Mouse (Mus musculus): ENCODE data around the gene Psmb8. TPM values are rescaled to one million over a fixed set of nuclear protein-coding genes. Genes with fewer than 3 reads are reported as not detected.

Gene Psmb8
- polyA plus RNA-seq, 1 experiment from 2014 or later: 1.7 TPM

DNA sequence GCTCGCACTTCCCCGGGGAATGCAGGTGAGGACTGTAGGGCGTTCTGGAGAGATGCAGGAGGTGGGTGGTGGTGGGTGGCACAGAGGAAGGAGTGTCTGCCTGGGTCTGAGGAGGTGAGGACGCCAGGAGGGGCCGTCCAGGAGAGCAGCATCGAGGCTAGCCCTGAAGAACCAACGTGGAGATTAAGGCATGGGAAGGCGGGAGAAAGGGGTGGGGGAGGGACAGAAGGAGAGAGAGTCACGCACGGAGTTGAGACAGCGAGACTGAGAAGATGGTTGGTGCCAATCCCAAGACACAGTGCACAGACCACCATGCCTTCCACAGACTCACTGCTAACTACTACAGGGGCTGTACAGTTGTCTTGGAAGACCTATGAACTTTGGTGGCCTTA lies 996 bp downstream of the Psmb8 start:
- DNase-seq (ENCODE audit: low spot score): no peak
- peak overlapping the region; percentile 54 for H3K4me3 ChIP-seq
- H3K9me3 ChIP-seq: no peaks in the 10 kb centered on the region
- peaks cover 15% of the 10 kb centered on the region for H3K4me1 ChIP-seq
- peaks cover 95% of the 10 kb centered on the region for H3K27me3 ChIP-seq (replicated peaks; ENCODE audit: low read depth, poor library complexity, severe bottlenecking)
- 10% methylated on average over 11 of the region's 11 CpGs for WGBS
- no peak overlapping the region for H3K27ac ChIP-seq (replicated peaks)
- no peaks in the 10 kb centered on the region for H3K36me3 ChIP-seq (replicated peaks)

DNA sequence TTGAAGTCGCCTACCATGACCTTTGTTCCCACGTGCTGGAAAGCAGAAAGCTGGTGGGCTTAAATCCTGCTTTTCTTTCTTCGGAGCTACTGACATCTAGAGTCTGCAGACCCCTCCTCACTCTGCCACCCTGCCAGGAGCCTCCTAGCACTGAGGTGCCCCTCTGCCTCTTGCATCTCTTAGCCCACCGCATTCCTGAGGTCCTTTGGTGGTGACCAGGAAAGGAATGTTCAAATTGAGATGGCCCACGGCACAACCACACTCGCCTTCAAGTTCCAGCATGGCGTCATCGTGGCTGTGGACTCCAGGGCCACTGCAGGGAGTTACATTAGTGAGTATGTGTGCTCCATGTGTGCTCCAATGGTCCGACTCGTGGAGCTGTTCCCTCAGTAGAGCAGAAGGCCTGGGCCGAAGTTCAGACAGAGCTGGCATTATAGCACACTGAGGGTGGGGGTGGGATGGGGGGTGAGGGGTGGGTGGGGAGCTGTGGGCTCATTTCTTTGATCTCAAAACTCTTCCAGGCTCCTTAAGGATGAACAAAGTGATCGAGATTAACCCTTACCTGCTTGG lies 1.6 kb downstream of the Psmb8 start:
- no peak for DNase-seq (ENCODE audit: low spot score)
- Histone ChIP-seq H3K4me1 (peaks cover 15% of the 10 kb centered on the region), H3K27ac (replicated peaks) (no peak overlapping the region), H3K4me3 (no peak overlapping the region), H3K9me3 (no peaks in the 10 kb centered on the region), H3K27me3 (replicated peaks; ENCODE audit: low read depth, poor library complexity, severe bottlenecking) (peaks cover 95% of the 10 kb centered on the region), H3K36me3 (replicated peaks) (no peaks in the 10 kb centered on the region)
- 65% methylated on average over 12 of the region's 12 CpGs for WGBS

DNA sequence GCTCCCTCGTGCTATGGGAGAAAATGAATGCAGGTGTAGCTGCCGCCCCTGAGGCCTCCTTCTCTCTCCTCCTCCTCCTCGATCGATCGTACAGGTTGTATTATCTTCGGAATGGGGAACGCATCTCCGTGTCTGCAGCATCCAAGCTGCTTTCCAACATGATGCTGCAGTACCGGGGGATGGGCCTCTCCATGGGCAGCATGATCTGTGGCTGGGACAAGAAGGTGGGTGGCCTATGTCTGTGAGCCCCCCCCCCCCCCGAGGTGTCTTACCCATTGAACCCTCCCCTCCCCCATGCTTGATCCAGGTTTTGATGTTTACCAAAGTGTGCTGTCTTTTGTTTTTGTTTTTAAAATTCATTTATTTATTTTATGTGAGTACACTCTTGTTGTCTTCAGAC lies 2.5 kb downstream of the Psmb8 start:
- no peak overlapping the region for H3K4me3 ChIP-seq
- no peak overlapping the region for H3K27ac ChIP-seq (replicated peaks)
- peaks cover 94% of the 10 kb centered on the region for H3K27me3 ChIP-seq (replicated peaks; ENCODE audit: low read depth, poor library complexity, severe bottlenecking)
- no peaks in the 10 kb centered on the region for H3K36me3 ChIP-seq (replicated peaks)
- WGBS: 83% methylated on average over 10 of the region's 10 CpGs
- no peaks in the 10 kb centered on the region for H3K9me3 ChIP-seq
- DNase-seq (ENCODE audit: low spot score): no peak
- H3K4me1 ChIP-seq: peaks cover 21% of the 10 kb centered on the region

DNA sequence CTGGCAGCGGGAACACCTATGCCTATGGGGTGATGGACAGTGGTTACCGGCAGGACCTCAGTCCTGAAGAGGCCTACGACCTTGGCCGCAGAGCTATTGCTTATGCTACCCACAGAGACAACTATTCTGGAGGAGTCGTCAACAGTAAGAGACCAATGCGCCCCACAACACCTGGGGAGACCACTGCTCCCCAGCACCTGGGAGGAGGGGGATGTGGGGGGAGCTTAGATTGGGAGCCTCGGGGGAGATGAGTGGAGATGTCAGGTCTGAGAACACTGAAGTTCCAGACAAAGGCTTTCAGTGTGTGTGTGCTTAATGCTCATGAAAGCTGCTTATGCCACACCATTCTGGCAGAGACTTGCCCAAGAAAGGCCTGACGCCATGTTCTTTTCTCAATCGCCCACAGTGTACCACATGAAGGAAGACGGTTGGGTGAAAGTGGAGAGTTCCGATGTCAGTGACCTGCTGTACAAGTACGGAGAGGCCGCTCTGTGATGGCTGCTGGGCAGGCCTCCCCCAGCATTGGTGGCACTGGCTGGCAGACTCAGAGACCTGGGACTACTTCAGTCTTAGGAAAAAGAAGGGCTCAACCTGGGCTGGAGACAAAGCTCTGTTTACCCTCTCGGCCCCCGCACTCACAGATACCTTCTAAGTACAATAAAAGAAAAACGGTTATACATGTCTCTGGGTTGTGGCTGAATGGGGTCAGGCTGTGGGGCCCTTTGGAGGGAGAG lies 3.4 kb downstream of the Psmb8 start:
- Histone ChIP-seq H3K4me1 (peaks cover 24% of the 10 kb centered on the region), H3K36me3 (replicated peaks) (no peaks in the 10 kb centered on the region), H3K4me3 (no peak overlapping the region), H3K9me3 (no peaks in the 10 kb centered on the region), H3K27me3 (replicated peaks; ENCODE audit: low read depth, poor library complexity, severe bottlenecking) (peaks cover 94% of the 10 kb centered on the region), H3K27ac (replicated peaks) (no peak overlapping the region)
- 89% methylated on average over 16 of the region's 16 CpGs for WGBS
- DNase-seq (ENCODE audit: low spot score): no peak

DNA sequence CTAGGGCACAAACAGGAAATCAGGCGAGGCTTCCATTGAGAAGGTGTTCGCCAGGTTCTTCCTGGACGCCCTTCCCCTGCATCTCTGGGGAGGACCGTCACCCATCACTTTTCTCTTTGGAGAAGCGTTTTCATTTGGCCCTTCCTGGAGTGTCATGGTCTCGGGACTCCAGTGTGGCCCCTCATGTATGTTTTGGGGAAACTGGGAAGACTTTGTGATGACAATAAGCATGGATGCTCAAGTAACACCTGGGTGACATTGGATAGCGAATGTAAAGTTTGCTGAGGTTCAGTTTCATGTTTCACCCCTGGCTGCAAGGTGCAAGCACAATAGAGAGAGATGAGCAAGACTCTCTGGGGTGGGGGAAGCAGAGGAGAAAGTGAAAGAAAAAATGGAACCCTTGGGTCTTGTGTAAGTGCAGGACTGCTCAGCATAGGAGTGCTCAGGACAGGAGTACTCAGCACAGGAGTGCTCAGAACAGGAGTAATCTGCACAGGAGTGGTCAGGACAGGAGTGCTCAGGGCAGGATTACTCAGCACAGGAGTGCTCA lies 4.1 kb downstream of the Psmb8 start:
- 75% methylated on average over 7 of the region's 7 CpGs for WGBS

DNA sequence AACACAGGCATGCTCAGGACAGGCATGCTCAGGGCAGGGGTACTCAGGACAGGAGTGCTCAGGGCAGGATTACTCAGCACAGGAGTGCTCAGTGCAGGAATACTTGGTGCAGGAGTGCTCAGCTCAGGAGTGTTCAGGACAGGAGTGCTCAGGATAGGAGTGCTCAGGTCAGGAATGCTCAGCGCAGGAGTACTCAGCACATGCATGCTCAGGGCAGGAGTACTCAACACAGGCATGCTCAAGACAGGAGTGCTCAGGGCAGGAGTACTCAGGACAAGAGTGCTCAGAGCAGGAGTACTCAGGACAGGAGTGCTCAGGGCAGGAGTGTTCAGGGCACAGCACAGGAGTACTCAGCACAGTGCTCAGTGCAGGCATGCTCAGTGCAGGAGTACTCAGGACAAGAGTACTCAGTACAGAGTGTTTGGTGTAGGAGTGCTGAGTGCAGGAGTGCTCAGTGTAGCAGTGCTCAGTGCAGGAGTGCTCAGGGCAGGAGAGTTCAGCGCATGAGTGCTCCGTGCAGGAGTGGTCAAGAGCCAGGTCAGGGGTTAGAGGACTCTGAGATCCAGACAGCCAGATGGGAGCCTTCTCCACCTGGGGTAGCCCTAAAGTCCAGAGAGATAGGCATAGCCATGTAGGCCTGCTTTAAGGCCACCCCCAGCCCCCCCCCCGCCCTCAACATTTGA lies 5.4 kb downstream of the Psmb8 start:
- H3K27me3 ChIP-seq (replicated peaks; ENCODE audit: low read depth, poor library complexity, severe bottlenecking): peaks cover 91% of the 10 kb centered on the region
- H3K27ac ChIP-seq (replicated peaks): no peak overlapping the region
- WGBS: 83% methylated on average over 4 of the region's 4 CpGs
- H3K4me3 ChIP-seq: no peak overlapping the region
- H3K36me3 ChIP-seq (replicated peaks): no peaks in the 10 kb centered on the region
- H3K4me1 ChIP-seq: peaks cover 15% of the 10 kb centered on the region
- no peak for DNase-seq (ENCODE audit: low spot score)
- no peaks in the 10 kb centered on the region for H3K9me3 ChIP-seq

More for the DNA sequence above, 4.1 kb downstream of the Psmb8 start:
- Histone ChIP-seq H3K27ac (replicated peaks) (no peak overlapping the region), H3K9me3 (no peaks in the 10 kb centered on the region), H3K4me3 (no peak overlapping the region), H3K36me3 (replicated peaks) (no peaks in the 10 kb centered on the region), H3K27me3 (replicated peaks; ENCODE audit: low read depth, poor library complexity, severe bottlenecking) (peaks cover 94% of the 10 kb centered on the region), H3K4me1 (peaks cover 24% of the 10 kb centered on the region)
- no peak for DNase-seq (ENCODE audit: low spot score)

DNA sequence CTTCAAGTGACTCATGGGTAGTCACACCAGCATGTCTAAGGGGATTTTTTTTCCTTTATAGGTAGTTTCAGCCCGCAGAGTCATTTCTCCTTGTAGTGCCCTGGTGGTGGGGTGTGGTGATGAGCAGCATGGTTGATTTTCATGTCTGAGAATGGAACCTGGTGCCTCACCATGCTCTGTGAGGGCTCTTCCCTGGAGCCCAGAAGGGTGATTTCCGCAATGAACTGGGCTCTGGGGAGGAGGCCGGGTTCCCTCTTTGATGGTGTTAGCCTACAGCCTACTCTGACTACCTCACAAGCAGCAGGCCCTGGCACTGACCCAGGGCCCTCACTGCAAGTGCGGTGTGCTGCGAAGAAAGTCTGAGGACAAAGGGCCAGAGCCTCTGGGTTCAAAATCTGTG lies 5.9 kb downstream of the Psmb8 start, which contains the start of gene Tap2:
TSS of gene Tap2 (plus strand) at position 84 of the 400 bp plus-strand sequence.
- H3K9me3 ChIP-seq: no peaks in the 10 kb centered on the region
- DNase-seq (ENCODE audit: low spot score): no peak
- WGBS: 57% methylated on average over 5 of the region's 5 CpGs
- peaks cover 91% of the 10 kb centered on the region for H3K27me3 ChIP-seq (replicated peaks; ENCODE audit: low read depth, poor library complexity, severe bottlenecking)
- H3K4me3 ChIP-seq: peak within 1 kb of the TSS; percentile 75
- H3K36me3 ChIP-seq (replicated peaks): no peaks in the 10 kb centered on the region
- no peak within 1 kb of the TSS; the same call in 1 of the 2 replicates for H3K27ac ChIP-seq (replicated peaks)
- peaks cover 10% of the 10 kb centered on the region for H3K4me1 ChIP-seq

DNA sequence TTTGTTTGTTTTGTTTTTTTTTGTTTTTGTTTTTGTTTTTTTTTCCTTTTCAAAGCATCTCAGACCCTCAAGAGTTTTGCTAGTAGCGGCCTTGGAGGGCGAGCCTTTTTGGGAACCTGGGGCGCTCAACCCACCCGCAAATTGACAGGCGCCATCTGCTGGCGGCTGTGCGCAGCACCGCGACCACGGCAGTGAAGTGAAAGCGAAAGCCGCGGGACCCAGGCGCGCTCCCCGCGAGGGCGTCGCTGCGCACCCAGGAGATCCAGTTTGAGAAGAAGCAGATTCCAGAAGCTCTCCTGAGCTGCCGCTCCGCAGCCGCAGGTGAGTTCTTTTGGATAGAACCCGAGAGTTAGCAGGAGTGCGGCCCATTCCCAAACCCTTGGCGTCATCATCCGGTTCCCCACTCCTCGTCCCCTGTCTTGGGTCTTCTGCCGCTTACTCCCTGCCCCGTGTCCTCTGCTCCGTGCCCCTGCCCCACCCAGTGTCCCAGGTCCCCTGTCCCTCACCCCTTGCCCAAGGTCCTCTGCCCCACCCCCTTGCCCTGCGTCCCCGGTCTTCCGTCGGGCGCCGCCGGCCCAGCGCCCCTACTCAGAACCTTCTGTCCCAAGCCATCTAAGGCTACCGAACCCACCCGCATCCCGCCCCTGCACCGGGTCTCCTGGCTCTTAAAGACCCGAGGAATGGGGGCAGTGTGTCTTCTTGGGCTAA lies 6.9 kb downstream of the Psmb8 start:
- WGBS: 1% methylated on average over 44 of the region's 44 CpGs
- H3K9me3 ChIP-seq: no peaks in the 10 kb centered on the region
- peak; percentile 84 for DNase-seq (ENCODE audit: low spot score)
- H3K27ac ChIP-seq (replicated peaks): no peak overlapping the region; the same call in 1 of the 2 replicates
- H3K4me1 ChIP-seq: peaks cover 9% of the 10 kb centered on the region
- H3K27me3 ChIP-seq (replicated peaks; ENCODE audit: low read depth, poor library complexity, severe bottlenecking): peaks cover 89% of the 10 kb centered on the region
- H3K4me3 ChIP-seq: peak overlapping the region; percentile 75
- H3K36me3 ChIP-seq (replicated peaks): no peaks in the 10 kb centered on the region

DNA sequence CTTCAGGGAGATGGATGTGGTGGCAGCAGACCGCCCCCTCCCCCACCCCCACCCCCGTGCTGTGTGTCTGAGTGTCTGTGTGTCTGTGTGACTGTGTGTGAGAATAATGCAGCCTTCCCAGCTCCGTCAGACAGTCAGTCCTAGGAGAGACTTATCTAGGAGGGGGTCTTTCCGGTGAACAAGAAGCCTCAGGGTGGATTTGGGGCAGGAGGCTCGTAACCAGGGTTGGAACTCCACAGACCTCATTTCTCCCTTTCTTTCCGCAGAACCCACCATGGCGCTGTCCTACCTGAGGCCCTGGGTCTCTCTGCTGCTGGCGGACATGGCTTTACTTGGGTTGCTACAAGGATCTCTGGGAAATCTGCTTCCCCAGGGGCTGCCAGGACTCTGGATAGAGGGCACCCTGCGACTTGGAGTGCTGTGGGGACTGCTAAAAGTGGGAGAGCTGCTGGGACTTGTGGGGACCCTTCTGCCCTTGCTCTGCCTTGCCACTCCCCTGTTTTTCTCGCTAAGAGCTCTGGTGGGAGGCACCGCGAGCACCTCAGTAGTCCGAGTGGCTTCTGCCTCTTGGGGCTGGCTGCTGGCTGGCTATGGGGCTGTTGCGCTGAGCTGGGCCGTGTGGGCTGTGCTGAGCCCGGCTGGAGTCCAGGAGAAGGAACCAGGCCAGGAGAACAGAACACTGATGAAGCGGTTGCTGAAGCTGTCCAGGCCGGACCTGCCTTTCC lies 7.7 kb downstream of the Psmb8 start:
- peaks cover 4% of the 10 kb centered on the region; the same call in 1 of the 2 replicates for H3K9me3 ChIP-seq
- peaks cover 89% of the 10 kb centered on the region for H3K27me3 ChIP-seq (replicated peaks; ENCODE audit: low read depth, poor library complexity, severe bottlenecking)
- peaks cover 9% of the 10 kb centered on the region for H3K4me1 ChIP-seq
- peak; percentile 21 for DNase-seq (ENCODE audit: low spot score)
- H3K36me3 ChIP-seq (replicated peaks): no peaks in the 10 kb centered on the region
- H3K4me3 ChIP-seq: peak overlapping the region; percentile 75
- WGBS: 11% methylated on average over 18 of the region's 18 CpGs
- H3K27ac ChIP-seq (replicated peaks): no peak overlapping the region; the same call in 1 of the 2 replicates

DNA sequence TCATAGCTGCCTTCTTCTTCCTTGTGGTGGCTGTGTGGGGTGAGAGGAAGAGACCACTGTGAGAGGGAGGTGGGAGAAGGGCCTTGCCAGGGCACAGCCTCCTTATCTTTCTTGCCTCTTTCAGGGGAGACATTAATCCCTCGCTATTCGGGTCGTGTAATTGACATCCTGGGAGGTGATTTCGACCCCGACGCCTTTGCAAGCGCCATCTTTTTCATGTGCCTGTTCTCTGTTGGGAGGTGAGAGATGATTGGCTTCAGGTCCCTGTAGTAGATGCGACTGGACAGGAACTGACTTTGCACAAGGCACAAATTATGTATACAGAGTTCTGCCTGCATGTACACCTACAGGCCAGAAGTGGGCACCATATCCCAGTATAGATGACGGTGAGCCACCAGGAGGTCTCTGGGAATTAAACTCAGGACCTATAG lies 8.2 kb downstream of the Psmb8 start:
- DNase-seq (ENCODE audit: low spot score): peak; percentile 22
- Histone ChIP-seq H3K4me3 (no peak overlapping the region), H3K27me3 (replicated peaks; ENCODE audit: low read depth, poor library complexity, severe bottlenecking) (peaks cover 89% of the 10 kb centered on the region), H3K4me1 (peaks cover 9% of the 10 kb centered on the region), H3K9me3 (peaks cover 4% of the 10 kb centered on the region; the same call in 1 of the 2 replicates), H3K36me3 (replicated peaks) (no peaks in the 10 kb centered on the region), H3K27ac (replicated peaks) (no peak overlapping the region)
- 16% methylated on average over 9 of the region's 9 CpGs for WGBS

DNA sequence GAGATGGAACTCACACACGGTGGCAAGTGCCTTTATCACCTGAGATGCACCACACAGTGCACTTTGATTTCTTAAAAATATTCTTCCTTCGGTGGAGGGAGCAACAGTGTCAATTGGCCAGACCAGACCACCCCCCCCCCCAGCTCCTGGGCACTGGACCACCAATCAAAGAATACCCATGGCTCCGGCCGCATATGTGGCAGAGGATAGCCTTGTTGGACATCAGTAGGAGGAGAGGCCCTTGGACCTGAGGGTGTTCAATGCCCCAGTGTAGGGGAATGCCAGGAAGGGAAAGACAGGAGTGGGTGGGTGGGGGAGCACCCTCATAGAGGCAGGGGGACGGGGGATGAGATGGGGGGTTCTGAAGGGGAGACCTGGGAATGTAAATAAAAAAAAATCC lies 9.2 kb downstream of the Psmb8 start:
- peaks cover 10% of the 10 kb centered on the region for H3K4me1 ChIP-seq
- DNase-seq (ENCODE audit: low spot score): no peak
- H3K9me3 ChIP-seq: peaks cover 4% of the 10 kb centered on the region; the same call in 1 of the 2 replicates
- WGBS: 91% methylated on average over 5 of the region's 5 CpGs
- no peaks in the 10 kb centered on the region for H3K36me3 ChIP-seq (replicated peaks)
- H3K27me3 ChIP-seq (replicated peaks; ENCODE audit: low read depth, poor library complexity, severe bottlenecking): peaks cover 89% of the 10 kb centered on the region
- H3K4me3 ChIP-seq: no peak overlapping the region
- H3K27ac ChIP-seq (replicated peaks): no peak overlapping the region
